Mouse (Mus musculus): ENCODE measurements at regions not wholly inside any gene's neighbourhood (a gene's known extent, or its start where the extent isn't known, plus 50 kb on each side); places are given as distances from the start of the nearest gene placed in this dataset.

GRCm38 (mm10) chrX:86490309-86490708 lies 185.4 kb upstream of the Mageb4 start:
- peak; percentile 45 for DNase-seq (ENCODE audit: low read depth, low spot score)

All from ES-CJ7 (cell line).